Mouse (Mus musculus) MEL (cell line): Measurements from ENCODE around the gene Fam98c.

Experiments used
- CHD2 ChIP-seq: IDR thresholded peaks from 2 replicates; pipeline ENCODE4 v1.6.1; 2011; ENCODE audit warnings: low read length, improper control_type of control experiment
- CTCF ChIP-seq, 3 experiments: IDR thresholded peaks in 2 of 3; conservative IDR thresholded peaks in 1 of 3; 2 replicates each; pipeline ENCODE4 v1.5.1; 2011 to 2012; ENCODE audit warnings: low read length in 3 of 3, low read depth in 2 of 3, mild to moderate bottlenecking in 2 of 3, improper control_type of control experiment in 1 of 3, inconsistent platforms in 1 of 3, mixed read lengths in 1 of 3, moderate library complexity in 1 of 3; ENCODE audit not compliant: control insufficient read depth in 1 of 3, insufficient read depth in 1 of 3, poor library complexity in 1 of 3, severe bottlenecking in 1 of 3
- ELF1 ChIP-seq: IDR thresholded peaks from 2 replicates; pipeline ENCODE4 v1.6.1; 2014; ENCODE audit warnings: low read depth, mild to moderate bottlenecking, inconsistent platforms, low read length, improper control_type of control experiment, moderate library complexity
- HCFC1 ChIP-seq: IDR thresholded peaks from 2 replicates; pipeline ENCODE4 v1.6.1; 2012; ENCODE audit warnings: low read depth, mild to moderate bottlenecking, inconsistent platforms, low read length, improper control_type of control experiment, moderate library complexity
- JUND ChIP-seq: IDR thresholded peaks from 2 replicates; pipeline ENCODE4 v1.6.1; 2011; ENCODE audit warnings: low read depth, mild to moderate bottlenecking, improper control_type of control experiment, low read length
- NRF1 ChIP-seq: IDR thresholded peaks from 2 replicates; pipeline ENCODE4 v1.6.1; 2014; ENCODE audit warnings: low read depth, mild to moderate bottlenecking, inconsistent platforms, low read length, improper control_type of control experiment, moderate library complexity; ENCODE audit not compliant: poor library complexity, insufficient read depth, severe bottlenecking
- POLR2A ChIP-seq, 2 experiments: IDR thresholded peaks; 2 replicates each; pipeline ENCODE4 v1.6.1; 2011 to 2012; ENCODE audit warnings: low read length in 2 of 2, mild to moderate bottlenecking in 2 of 2, control low read depth in 1 of 2, improper control_type of control experiment in 1 of 2, low read depth in 1 of 2, moderate library complexity in 1 of 2; ENCODE audit not compliant: control insufficient read depth in 1 of 2, insufficient read depth in 1 of 2, poor library complexity in 1 of 2
- POLR2AphosphoS2 ChIP-seq: IDR thresholded peaks from 2 replicates; pipeline ENCODE4 v1.6.1; 2011; ENCODE audit warnings: low read length, improper control_type of control experiment
- SMC3 ChIP-seq: IDR thresholded peaks from 2 replicates; pipeline ENCODE4 v1.6.1; 2011; ENCODE audit warnings: low read depth, low read length, improper control_type of control experiment
- USF1 ChIP-seq: IDR thresholded peaks from 2 replicates; pipeline ENCODE4 v1.6.1; 2014; ENCODE audit warnings: low read depth, mild to moderate bottlenecking, inconsistent platforms, low read length, improper control_type of control experiment, moderate library complexity

- no peak for TF ChIP-seq SMC3
- TF ChIP-seq POLR2A (IDR thresholded peaks at IDR 0.05; ENCODE audit: control insufficient read depth in 1 of 2, insufficient read depth in 1 of 2, low read depth in 1 of 2, low read length in 2 of 2, poor library complexity in 1 of 2) = no peak
- TF ChIP-seq CTCF (IDR thresholded peaks at IDR 0.05 in 2 of 3, conservative IDR thresholded peaks at IDR 0.05 in 1 of 3; ENCODE audit: control insufficient read depth in 1 of 3, insufficient read depth in 1 of 3, low read depth in 2 of 3, low read length in 3 of 3, poor library complexity in 1 of 3, severe bottlenecking in 1 of 3) = no peak
- no peak for TF ChIP-seq USF1
- no peak for TF ChIP-seq CHD2
- no peak for TF ChIP-seq HCFC1
- no peak for TF ChIP-seq NRF1
- no peak for TF ChIP-seq JUND
- TF ChIP-seq POLR2AphosphoS2 = no peak
- no peak for TF ChIP-seq ELF1
Measured at GRCm38 (mm10) chr7:29144006-29144405, 12.0 kb downstream of the Fam98c start.
